Mouse (Mus musculus) macrophage (primary cell): ENCODE measurements at regions not wholly inside any gene's neighbourhood (a gene's known extent, or its start where the extent isn't known, plus 50 kb on each side); places are given as distances from the start of the nearest gene placed in this dataset.

Source experiments
- H3K27ac ChIP-seq: fragments of 350-480 bp; formaldehyde crosslinking; 2 replicates; pipeline ENCODE4 v1.9.0; 2021
- H3K36me3 ChIP-seq: fragments of 350-480 bp; formaldehyde crosslinking; 2 replicates; pipeline ENCODE4 v1.9.0; 2021; ENCODE audit errors: inconsistent target
- H3K4me3 ChIP-seq: fragments of 350-480 bp; formaldehyde crosslinking; 2 replicates; pipeline ENCODE4 v1.9.0; 2021; ENCODE audit errors: inconsistent target
- H3K79me2 ChIP-seq: fragments of 350-480 bp; formaldehyde crosslinking; 2 replicates; pipeline ENCODE4 v1.9.0; 2021; ENCODE audit errors: inconsistent target
- WGBS: methylation state at CpG from one replicate; pipeline ENCODE4 v1.1.7; 2026; ENCODE audit warnings: inconsistent platforms; ENCODE audit not compliant: missing documents; 5-methylcytosine and 5-hydroxymethylcytosine counted together

DNA sequence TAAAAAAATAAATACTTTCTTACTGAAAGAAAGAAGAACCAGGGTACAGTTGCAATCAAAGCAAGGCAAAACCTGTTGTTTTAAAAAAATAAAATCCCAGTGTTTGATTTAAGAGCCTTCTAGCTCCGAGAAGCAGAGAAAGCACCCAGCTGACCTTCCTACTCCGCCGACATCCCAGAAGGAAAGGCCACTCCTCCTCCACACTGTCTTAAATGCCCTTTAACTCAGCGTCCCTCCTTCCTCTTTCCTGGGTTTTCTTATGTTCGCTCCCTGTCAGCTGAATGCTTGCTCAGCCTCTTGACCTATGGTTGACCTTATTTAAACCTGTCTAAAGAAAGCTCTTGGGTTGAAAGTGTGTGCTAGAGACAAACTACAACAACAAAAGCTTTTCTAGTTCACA is 79.1 kb downstream of the Sptssa start:
- no peaks in the 10 kb centered on the region for H3K79me2 ChIP-seq
- H3K4me3 ChIP-seq, result no peak overlapping the region
- no peaks in the 10 kb centered on the region for H3K36me3 ChIP-seq
- H3K27ac ChIP-seq, result 0 out of 2 replicates have a peak overlapping the region, but pooled peaks have one; percentile 3
- WGBS, result 44% methylated on average over 5 of the region's 5 CpGs

DNA sequence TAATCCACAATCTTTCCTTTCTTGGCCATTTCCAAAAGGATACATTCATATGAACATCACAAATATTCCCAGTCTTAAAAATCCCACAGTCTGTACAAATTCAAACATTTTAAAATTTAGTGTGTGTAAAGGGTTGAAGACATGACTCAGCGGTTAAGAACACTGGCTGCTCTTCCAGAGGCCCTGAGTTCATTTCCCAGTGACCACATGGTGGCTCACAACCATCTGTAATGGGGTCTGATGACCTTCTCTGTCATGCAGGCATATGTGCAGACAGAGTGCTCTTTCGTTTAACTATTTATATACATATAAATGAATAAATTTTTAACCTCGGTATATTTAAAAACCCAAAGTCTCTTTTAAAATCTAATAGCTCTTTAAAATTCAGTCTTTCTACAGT is 79.6 kb downstream of the Sptssa start:
- WGBS, result 58% methylated on average over 3 of the region's 3 CpGs
- H3K79me2 ChIP-seq, result no peaks in the 10 kb centered on the region
- no peaks in the 10 kb centered on the region for H3K36me3 ChIP-seq
- H3K27ac ChIP-seq, result no peak overlapping the region
- H3K4me3 ChIP-seq, result no peak overlapping the region

DNA sequence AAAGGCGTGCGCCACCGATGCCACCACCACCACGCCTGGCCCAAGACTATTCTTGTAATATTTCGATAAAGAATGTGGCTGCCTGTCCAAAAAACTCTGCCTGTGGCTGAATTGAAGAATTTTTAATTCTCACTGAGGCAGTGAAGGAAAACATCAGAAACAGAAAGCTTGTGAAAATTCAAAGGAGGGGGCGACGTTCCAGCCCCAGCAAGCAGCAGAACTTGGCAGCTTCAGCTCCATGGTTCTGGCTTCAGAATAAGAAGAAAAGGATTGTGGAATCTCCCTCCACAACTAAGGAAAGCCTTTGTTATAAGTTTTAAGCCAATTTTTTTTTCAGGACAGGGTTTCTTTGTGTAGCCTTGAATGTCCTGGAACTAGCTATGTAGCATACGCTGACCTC is 83.5 kb downstream of the Sptssa start:
- Histone ChIP-seq H3K27ac (no peak overlapping the region), H3K36me3 (no peaks in the 10 kb centered on the region), H3K79me2 (no peaks in the 10 kb centered on the region), H3K4me3 (no peak overlapping the region)
- 96% methylated on average over 8 of the region's 8 CpGs for WGBS

DNA sequence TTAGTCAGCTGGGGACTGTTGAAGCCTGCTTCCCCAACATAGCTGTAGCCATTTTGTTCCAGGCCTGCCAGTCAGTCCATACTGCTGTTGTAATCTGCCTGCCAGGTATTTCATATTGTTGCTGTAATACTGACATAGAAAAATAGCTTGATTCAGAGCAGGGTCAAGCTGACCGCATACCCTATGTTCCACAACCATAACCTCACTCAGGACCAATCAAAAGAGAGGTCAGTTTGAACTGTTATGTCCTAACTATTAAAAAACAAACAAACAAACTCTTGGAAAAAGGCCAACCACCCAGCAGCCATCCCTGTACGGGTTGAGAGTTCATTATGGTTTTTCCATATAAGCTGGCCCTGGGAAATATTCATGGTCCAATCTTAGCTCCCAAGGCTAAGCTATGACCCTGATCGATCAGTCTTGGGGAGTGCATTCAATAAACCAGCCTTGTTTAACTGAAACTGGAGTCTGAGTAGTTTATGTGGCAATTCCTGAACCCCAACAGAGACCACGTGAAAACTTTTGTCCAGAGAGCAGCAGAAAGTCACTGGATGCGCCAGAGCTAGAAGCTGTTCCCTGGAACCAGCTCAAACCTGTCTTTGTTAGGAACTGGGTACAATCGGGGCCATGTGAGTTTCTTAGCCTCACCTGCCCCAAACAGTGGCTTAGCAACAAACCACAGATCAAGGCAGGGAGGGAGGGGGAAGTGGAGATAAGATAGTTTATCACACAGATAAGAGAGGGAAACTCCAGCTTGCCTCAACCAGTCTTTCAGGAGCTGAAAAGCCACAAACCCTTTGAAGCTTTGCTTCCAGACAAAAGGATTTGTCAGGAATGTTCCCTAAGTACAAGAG is 88.1 kb downstream of the Sptssa start:
- WGBS, result 74% methylated on average over 6 of the region's 6 CpGs

DNA sequence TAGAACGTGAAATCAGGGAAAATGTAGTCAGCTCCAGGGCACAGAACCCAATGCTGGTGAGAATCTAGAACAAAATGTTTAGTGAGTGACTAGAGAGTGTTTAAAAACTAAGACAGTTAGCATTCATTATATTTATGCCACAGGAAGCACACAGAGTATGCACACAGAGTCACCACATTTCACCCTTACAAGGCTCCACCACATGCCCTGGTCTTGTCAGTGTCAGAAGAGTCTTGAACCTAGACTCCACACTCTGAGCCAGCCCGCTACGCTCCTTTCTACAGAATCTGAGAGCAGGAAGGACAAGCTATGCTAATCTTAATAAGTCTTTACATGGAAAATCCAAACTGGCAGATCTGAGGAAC is 89.0 kb downstream of the Sptssa start:
- 86% methylated on average over 3 of the region's 3 CpGs for WGBS
- no peaks in the 10 kb centered on the region for H3K36me3 ChIP-seq
- no peak overlapping the region for H3K27ac ChIP-seq
- H3K4me3 ChIP-seq, result no peak overlapping the region
- no peaks in the 10 kb centered on the region for H3K79me2 ChIP-seq

More for the DNA sequence above, 88.1 kb downstream of the Sptssa start:
- no peaks in the 10 kb centered on the region for H3K36me3 ChIP-seq
- no peaks in the 10 kb centered on the region for H3K79me2 ChIP-seq
- H3K4me3 ChIP-seq, result no peak overlapping the region
- H3K27ac ChIP-seq, result no peak overlapping the region

DNA sequence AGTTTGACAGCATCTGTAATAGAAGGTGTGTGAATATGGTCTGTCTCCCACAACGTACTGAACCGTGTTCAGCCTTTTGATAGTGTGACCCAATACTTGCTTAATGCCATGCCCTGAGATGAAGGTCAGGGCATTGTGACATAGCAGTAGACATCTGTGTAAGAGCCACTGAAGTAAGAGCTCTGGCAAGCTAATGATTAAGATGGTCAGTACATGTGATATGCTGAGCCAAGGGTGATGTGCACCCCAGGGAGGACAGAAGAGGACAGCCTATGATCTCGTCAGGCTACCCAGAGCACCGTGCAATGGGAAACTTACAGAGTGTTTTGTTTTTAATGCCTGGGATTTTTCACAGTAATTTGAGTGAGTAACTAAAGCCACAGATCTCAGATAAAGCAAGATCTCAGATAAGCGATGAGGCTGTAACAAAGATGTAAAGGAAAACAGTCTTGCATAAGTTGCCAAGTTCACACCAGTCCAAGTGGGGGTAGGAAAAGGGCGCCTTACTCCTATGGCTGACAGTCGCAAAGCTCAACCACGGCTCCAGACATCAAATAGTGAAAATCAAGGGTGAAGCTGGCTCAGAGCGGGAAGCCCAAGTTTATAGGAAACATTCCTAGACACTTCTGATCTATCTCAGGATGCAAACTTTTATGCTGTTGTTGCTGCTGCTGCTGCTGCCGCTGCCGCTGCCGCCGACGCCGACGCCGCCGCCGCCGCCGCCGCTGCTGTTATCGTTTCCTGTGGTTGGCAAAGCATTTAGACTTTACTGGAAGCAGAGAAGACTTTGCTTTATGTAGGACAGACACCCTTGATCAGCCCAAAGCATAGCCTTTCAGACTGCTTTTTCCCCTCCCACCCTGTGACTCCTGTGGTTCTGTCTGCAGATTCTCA is 89.6 kb downstream of the Sptssa start:
- H3K27ac ChIP-seq, result no peak overlapping the region
- no peak overlapping the region for H3K4me3 ChIP-seq
- H3K36me3 ChIP-seq, result no peaks in the 10 kb centered on the region
- 87% methylated on average over 23 of the region's 23 CpGs for WGBS
- no peaks in the 10 kb centered on the region for H3K79me2 ChIP-seq

DNA sequence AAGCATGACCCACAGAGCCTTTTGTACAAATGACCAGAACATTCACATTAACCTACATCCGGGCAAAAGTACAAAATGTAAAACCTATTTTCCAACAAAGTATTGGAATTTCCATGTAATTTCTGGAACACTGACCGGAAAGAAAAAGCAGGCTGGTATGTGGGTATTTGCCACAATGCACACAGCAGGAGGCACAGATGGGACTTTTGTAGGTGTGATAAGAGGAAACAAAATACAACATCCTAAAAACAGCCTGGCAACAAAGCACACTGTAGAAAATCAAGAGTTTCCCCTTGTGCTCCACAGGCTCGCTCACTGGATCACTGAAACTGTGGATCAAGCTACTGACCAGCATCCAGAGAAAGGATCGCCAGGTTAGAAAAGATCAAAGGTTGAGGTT is 94.4 kb downstream of the Sptssa start:
- WGBS, result 93% methylated on average over 4 of the region's 4 CpGs
- Histone ChIP-seq H3K4me3 (no peak overlapping the region), H3K36me3 (no peaks in the 10 kb centered on the region), H3K79me2 (no peaks in the 10 kb centered on the region), H3K27ac (no peak overlapping the region)

DNA sequence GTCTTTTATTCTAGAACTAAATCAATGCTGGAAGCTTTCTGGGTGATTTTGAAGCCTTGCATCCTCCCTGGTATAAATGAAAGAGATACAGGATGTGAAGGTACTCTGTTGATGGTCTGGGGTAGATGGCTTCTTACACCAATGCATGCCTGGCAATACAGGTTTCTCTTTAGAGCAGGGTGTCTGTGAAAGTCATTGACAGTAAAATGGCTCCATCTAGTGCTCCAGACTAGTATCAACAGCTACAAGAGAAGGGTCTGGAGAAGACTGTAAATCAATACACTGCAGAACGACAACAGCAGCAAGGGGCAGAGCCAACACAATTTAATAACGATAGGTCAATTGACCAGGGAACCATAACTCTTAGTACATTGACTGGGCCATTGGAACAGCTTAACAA is 98.3 kb downstream of the Sptssa start:
- no peak overlapping the region for H3K4me3 ChIP-seq
- 16% methylated on average over 2 of the region's 2 CpGs for WGBS
- H3K36me3 ChIP-seq, result no peaks in the 10 kb centered on the region
- H3K27ac ChIP-seq, result no peak overlapping the region
- no peaks in the 10 kb centered on the region for H3K79me2 ChIP-seq

DNA sequence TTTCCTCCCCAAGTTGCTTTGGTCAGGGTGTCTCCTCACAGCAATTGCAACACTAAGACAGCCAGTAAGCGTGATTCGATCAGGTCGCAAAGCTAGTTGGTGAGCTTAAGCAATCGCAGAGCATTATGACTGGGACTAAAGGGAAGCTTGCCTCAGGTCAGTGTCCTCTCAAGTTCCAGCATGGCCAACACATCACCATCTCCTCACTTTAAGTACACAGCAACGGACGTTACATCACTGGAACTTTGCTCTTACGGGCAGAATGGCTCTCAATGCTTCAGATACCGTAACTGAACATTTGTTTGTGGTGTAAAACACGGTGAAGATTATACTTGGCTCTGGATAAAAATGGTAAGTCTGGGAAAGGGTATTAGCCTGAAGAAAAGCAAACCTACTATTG is 106.7 kb downstream of the Sptssa start:
- Histone ChIP-seq H3K4me3 (no peak overlapping the region), H3K27ac (no peak overlapping the region), H3K79me2 (no peaks in the 10 kb centered on the region), H3K36me3 (no peaks in the 10 kb centered on the region)
- WGBS, result 88% methylated on average over 9 of the region's 9 CpGs

DNA sequence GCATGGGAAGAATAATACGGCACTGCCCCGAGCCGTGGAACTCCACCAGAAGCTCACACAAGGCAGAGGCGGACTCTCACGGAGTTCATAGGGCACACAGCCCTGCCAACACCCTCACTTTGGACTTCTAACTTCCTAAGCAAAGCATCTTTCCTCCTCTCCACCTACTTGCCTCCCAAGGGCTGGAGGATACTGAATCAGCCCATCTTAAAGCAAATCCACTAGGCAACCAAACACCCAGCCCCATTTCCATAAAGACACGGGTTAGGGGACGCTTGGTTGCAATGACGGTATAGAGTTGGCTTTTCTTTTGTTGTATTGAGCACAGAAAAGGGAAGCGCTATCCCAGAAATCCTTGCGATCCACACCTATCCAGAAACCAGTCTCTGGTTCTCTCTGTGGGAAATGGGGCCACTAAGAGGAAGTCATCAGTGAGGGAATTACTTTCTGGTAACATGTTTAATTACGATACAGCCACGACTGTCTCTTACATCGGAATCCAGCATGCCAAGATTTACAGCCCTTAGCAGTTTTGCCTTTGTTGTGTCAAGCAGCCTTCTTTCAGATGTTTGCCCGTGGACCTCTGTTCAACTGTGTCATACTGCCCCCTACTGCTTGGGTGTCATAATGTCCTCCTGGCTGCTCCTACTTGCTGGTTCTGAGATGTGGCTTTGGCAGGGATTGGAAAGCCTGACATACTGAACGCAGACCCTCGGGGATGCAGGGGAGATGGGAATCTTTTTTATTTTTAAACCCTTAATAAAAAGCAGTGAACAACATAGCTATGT is 110.4 kb downstream of the Sptssa start:
- 45% methylated on average over 16 of the region's 16 CpGs for WGBS
- H3K27ac ChIP-seq, result no peak overlapping the region
- H3K4me3 ChIP-seq, result no peak overlapping the region
- H3K36me3 ChIP-seq, result no peaks in the 10 kb centered on the region
- no peaks in the 10 kb centered on the region for H3K79me2 ChIP-seq

DNA sequence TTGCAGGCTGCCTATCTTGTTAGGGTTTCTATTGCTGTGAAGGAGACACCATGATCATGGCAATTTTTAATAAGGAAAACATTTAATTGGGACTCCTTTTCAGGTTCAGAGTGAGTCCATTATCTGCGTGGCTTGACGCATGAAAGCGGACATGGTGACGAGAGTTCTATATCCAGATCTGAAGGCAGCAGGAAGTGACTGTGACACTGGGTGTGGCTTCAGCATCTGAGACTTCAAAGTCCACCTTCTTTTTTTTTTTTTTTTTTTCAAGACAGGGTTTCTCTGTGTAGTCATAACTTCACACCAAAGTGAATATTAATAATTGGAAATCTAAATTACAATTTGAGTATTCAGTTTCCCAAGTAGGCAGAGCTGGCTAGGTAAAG is 118.1 kb downstream of the Sptssa start:
- Histone ChIP-seq H3K79me2 (no peaks in the 10 kb centered on the region), H3K4me3 (no peak overlapping the region), H3K36me3 (no peaks in the 10 kb centered on the region), H3K27ac (no peak overlapping the region)
- WGBS, result 98% methylated on average over 4 of the region's 4 CpGs

DNA sequence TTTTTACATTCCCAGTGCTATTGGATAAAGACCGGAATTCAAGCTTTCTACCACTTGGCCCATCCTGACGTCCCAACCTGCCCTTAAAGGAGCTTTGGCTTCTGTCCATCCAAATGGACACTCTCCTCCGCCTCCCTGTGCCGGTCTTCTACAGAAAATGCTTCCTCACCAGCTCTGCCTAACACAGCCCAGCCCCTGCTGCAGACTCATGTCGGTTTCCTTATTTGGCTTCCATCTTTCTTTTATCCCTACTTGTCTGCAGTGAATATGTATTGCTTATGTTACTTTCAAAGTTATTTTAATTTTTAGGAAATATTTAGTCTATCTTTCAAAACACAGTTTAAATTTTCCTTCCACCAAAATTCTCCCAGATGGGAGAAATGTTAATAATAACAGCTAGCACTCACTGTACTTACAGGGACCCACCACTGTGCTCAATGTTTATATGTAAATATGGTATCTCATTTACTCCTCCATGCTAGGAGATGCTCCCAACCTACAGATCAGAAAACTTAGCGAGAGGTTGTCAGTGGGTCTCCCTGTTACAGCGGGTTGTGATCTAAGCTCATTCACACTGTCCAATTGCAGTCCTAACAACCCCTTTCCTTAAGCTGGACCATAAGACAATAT is 118.6 kb downstream of the Sptssa start:
- Histone ChIP-seq H3K27ac (no peak overlapping the region), H3K36me3 (no peaks in the 10 kb centered on the region), H3K4me3 (no peak overlapping the region), H3K79me2 (no peaks in the 10 kb centered on the region)
- 96% methylated on average over 7 of the region's 7 CpGs for WGBS

DNA sequence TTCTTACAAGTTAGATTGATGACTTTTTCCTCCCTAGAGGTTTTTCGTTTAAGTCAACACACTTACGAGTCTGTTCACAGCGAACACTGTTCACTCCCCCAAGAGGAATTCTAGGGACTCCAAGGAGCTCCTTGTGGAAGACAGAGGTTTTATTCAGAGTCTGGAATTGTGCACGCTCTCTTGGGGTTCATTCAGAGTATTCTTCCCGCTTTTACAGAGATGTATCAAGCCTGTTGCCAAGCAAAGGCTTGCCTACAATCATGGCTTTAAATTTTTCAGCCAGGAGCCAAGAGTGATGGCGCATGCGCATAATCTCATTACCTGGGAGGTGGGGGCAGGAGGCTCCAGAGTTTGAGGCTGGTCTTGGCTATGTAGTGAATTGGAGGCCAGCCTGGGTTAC is 119.4 kb downstream of the Sptssa start:
- 87% methylated on average over 7 of the region's 7 CpGs for WGBS
- H3K27ac ChIP-seq, result no peak overlapping the region

More for the DNA sequence above, 119.4 kb downstream of the Sptssa start:
- no peaks in the 10 kb centered on the region for H3K36me3 ChIP-seq
- no peaks in the 10 kb centered on the region for H3K79me2 ChIP-seq
- no peak overlapping the region for H3K4me3 ChIP-seq
